Mouse (Mus musculus) neural tube, embryonic 11.5 days (tissue): ENCODE measurements around the gene Ifi27l2b. TPM values are rescaled to one million over a fixed set of nuclear protein-coding genes. Genes with fewer than 3 reads are reported as not detected.

ENCODE experiments used
- ATAC-seq: fragments of 200-750 bp; cut with Nextera tagmentation; 2 replicates; pipeline ENCODE4 v1.8.0; 2017; ENCODE audit warnings: moderate number of reproducible peaks, mild to moderate bottlenecking, moderate TSS enrichment, moderate library complexity; ENCODE audit not compliant: insufficient read depth, low FRiP score, low TSS enrichment
- DNase-seq: peaks from one replicate; pipeline ENCODE4 v3.0.0-alpha.2; 2015; ENCODE audit warnings: low spot score
- H3K27ac ChIP-seq: fragments of 300-500 bp; sonication (generic); 2 replicates; pipeline ENCODE4 v1.5.1; 2014; ENCODE audit warnings: low read depth, mild to moderate bottlenecking, low read length
- H3K27me3 ChIP-seq: fragments of 300-500 bp; sonication (generic); 2 replicates; pipeline ENCODE4 v1.6.1; 2014; ENCODE audit warnings: mild to moderate bottlenecking, low read length, mixed read lengths; ENCODE audit not compliant: control insufficient read depth, insufficient read depth
- H3K36me3 ChIP-seq: fragments of 300-500 bp; sonication (generic); 2 replicates; pipeline ENCODE4 v1.6.1; 2014; ENCODE audit warnings: mild to moderate bottlenecking, low read length, moderate library complexity, mixed read lengths; ENCODE audit not compliant: control insufficient read depth, insufficient read depth
- H3K4me1 ChIP-seq: fragments of 300-500 bp; sonication (generic); 2 replicates; pipeline ENCODE4 v1.6.1; 2014; ENCODE audit warnings: low read length, mixed read lengths; ENCODE audit not compliant: control insufficient read depth, insufficient read depth
- H3K4me2 ChIP-seq: fragments of 300-500 bp; sonication (generic); 2 replicates; pipeline ENCODE4 v1.6.1; 2014; ENCODE audit warnings: low read depth, mild to moderate bottlenecking, moderate library complexity
- H3K4me3 ChIP-seq: fragments of 300-500 bp; sonication (generic); 2 replicates; pipeline ENCODE4 v1.5.1; 2014; ENCODE audit warnings: low read depth, low read length
- H3K9ac ChIP-seq: fragments of 300-500 bp; sonication (generic); 2 replicates; pipeline ENCODE4 v1.6.1; 2014; ENCODE audit warnings: mild to moderate bottlenecking, low read length
- H3K9me3 ChIP-seq: fragments of 300-500 bp; sonication (generic); 2 replicates; pipeline ENCODE4 v1.6.1; 2016; ENCODE audit warnings: low read length; ENCODE audit not compliant: control insufficient read depth
- WGBS: fragments of 180-500 bp; shearing (Covaris S2); extraction: QIAGEN DNeasy Blood & Tissue Kit; methylation state at CpG from one replicate; pipeline ENCODE4 v1.1.7; 2014; 5-methylcytosine and 5-hydroxymethylcytosine counted together
- polyA plus RNA-seq: library from polyadenylated mRNA; unstranded; fragments of >200 nt; fragmentation: Nextera tagmentation; extraction: Ambion mirVana; gene quantifications from 2 replicates; pipeline ENCODE4 v1.2.1, GENCODE M21; 2014

Gene Ifi27l2b
- polyA plus RNA-seq, 1 experiment from 2014 or later: not detected

DNA sequence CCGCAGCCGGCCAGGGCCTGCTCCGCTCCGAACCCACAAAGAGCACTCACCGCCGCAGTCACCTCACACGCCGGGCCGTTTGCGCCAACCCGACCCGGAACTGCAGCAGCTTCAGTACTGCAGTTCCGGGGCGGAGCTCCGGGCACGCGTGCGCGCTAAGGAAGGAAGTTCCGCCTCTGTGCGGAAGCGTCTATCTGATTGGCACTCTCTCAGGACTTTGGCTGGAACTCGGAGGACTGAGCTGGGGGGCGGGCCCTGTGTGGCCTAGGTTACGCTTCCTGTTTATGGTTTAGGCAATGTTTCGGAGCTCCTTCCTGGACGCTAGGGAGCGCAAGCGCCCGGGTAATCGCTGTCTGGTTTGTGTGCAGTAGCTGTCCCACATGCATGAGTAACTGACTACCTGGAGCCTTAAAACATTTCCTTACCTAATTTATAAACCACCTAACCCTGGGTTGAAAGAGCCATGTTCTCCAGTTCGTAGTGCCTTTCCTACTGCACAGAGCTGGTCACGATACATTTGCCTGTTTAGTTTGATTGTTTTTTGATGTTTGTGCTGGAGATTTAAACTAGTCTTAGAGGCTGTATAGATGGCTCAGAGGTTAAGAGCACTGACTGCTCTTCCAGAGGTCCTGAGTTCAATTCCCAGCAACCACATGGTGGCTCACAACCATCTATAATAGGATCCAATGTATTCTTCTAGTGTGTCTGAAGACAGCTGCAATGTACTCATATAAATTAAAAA lies 31.1 kb downstream of the Ifi27l2b start, which contains the start of gene Ddx24:
TSS of gene Ddx24 (minus strand) at position 102 of the 742 bp plus-strand sequence.
- Histone ChIP-seq H3K9me3 (no peaks in the 10 kb centered on the region; the same call in 1 of the 2 replicates), H3K27ac (0 out of 2 replicates have a peak within 1 kb of the TSS, but pooled peaks have one; percentile 27)
- 1% methylated on average over 33 of the region's 33 CpGs for WGBS

GRCm38 (mm10) chr12:103425016-103425728 lies 31.9 kb downstream of the Ifi27l2b start:
- ATAC-seq: peak; percentile 41; the same call in 1 of the 2 replicates
- Histone ChIP-seq H3K27ac (0 out of 2 replicates have a peak overlapping the region, but pooled peaks have one; percentile 27), H3K4me3 (peak overlapping the region; percentile 91)

More for the DNA sequence above, 31.1 kb downstream of the Ifi27l2b start, which contains the start of gene Ddx24:
- H3K36me3 ChIP-seq: no peaks in the 10 kb centered on the region
- DNase-seq (peak; percentile 98), ATAC-seq (peak; percentile 100)
- peak within 1 kb of the TSS; percentile 76 for H3K9ac ChIP-seq
- H3K4me1 ChIP-seq: peaks cover 10% of the 10 kb centered on the region; the same call in 1 of the 2 replicates
- H3K4me3 ChIP-seq: peak within 1 kb of the TSS; percentile 91
- peak within 1 kb of the TSS; percentile 88 for H3K4me2 ChIP-seq
- no peaks in the 10 kb centered on the region for H3K27me3 ChIP-seq

DNA sequence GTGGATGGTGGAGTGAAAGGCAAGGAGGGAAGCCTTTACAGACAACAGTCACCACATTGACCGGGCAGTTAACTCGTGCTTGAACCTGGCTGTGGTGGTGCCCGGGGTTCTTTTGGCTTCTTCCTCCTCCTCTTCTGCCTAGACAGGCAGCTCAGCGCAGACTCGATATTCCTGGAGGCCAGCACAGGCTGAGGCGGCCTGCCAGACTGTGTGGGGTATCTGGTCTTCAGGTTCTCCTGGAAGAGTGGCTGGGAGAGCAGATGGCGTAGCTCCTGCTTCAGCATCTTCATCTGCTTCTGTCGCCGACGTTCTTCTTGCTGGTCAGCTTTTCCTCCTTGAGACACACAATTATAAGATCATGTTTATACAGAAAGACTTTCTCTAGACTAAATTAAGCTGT lies 48.9 kb downstream of the Ifi27l2b start:
- Histone ChIP-seq H3K9ac (no peak overlapping the region), H3K36me3 (peaks cover 6% of the 10 kb centered on the region), H3K27me3 (no peaks in the 10 kb centered on the region), H3K27ac (no peak overlapping the region), H3K4me2 (no peak overlapping the region), H3K4me3 (no peak overlapping the region), H3K4me1 (no peaks in the 10 kb centered on the region), H3K9me3 (no peaks in the 10 kb centered on the region)
- 96% methylated on average over 10 of the region's 10 CpGs for WGBS
- ATAC-seq (no peak), DNase-seq (no peak)

More at GRCm38 (mm10) chr12:103425016-103425728, 31.9 kb downstream of the Ifi27l2b start:
- peak overlapping the region; percentile 88 for H3K4me2 ChIP-seq
- H3K27me3 ChIP-seq: no peaks in the 10 kb centered on the region
- H3K36me3 ChIP-seq: no peaks in the 10 kb centered on the region
- no peak for DNase-seq
- no peaks in the 10 kb centered on the region; the same call in 1 of the 2 replicates for H3K9me3 ChIP-seq
- WGBS: 11% methylated on average over 33 of the region's 33 CpGs
- H3K4me1 ChIP-seq: peaks cover 10% of the 10 kb centered on the region; the same call in 1 of the 2 replicates
- H3K9ac ChIP-seq: peak overlapping the region; percentile 76

DNA sequence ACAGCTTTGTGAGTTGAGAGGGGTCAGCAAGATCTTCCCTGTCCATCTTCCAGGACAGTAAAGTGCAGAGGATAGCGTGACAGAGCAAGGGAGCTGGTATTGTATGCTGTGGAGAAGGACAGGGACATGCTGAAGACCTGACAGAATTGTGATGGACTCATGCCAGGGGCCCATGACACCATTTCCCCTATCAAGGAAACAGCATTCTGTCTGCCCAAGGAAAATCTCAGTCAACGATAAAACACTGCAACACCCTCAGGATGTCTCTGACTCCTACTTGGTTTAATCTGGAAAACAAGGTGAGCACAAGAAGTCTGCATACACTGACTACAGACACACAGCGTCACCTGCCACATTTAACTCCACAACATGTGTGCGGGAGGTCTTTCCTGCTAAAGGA lies 49.3 kb downstream of the Ifi27l2b start, which contains the start of gene 9330161L09Rik:
TSS of gene 9330161L09Rik (minus strand) at position 101 of the 400 bp plus-strand sequence.
- WGBS: 95% methylated on average over 4 of the region's 4 CpGs
- no peaks in the 10 kb centered on the region for H3K9me3 ChIP-seq
- peaks cover 5% of the 10 kb centered on the region; the same call in 1 of the 2 replicates for H3K36me3 ChIP-seq
- no peak within 1 kb of the TSS for H3K27ac ChIP-seq
- H3K4me1 ChIP-seq: no peaks in the 10 kb centered on the region
- no peak for ATAC-seq
- H3K27me3 ChIP-seq: no peaks in the 10 kb centered on the region
- H3K4me3 ChIP-seq: no peak within 1 kb of the TSS
- H3K9ac ChIP-seq: no peak within 1 kb of the TSS
- no peak within 1 kb of the TSS for H3K4me2 ChIP-seq
- DNase-seq: no peak

DNA sequence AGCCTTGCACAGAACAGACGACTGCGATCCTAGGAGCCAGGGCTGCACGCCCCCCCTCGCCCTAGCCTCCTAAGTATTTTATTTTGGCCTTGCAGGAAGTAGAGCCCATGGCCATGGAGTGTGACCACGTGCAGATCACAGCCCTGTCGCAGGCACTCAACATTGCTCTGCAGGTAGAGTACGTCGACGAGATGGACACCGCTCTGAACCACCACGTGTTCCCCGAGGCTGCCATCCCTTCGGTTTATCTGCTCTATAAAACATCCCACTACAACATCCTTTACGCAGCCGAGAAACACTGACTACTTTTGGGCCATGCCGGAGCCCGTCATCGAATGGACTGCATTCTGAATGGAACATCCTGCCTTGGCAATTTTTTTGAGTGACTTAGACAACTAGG lies 52.9 kb downstream of the Ifi27l2b start:
- peaks cover 4% of the 10 kb centered on the region; the same call in 1 of the 2 replicates for H3K36me3 ChIP-seq
- WGBS: 86% methylated on average over 18 of the region's 18 CpGs

More for the DNA sequence above, 52.9 kb downstream of the Ifi27l2b start:
- DNase-seq (no peak), ATAC-seq (no peak)
- Histone ChIP-seq H3K9me3 (no peaks in the 10 kb centered on the region), H3K27me3 (no peaks in the 10 kb centered on the region), H3K4me1 (no peaks in the 10 kb centered on the region), H3K9ac (no peak overlapping the region), H3K4me2 (no peak overlapping the region), H3K27ac (no peak overlapping the region), H3K4me3 (no peak overlapping the region)

Other genes starting within 250 kb of the Ifi27l2b start
- gene Prima1, start 215.1 kb downstream of the Ifi27l2b start, polyA plus RNA-seq: 1.9 and 2.0 TPM in 2 replicates
- 23.7 and 24.2 TPM in 2 replicates for gene Fam181a, start 146.2 kb downstream of the Ifi27l2b start, polyA plus RNA-seq
- 2.9 and 3.4 TPM in 2 replicates for gene Asb2, start 101.2 kb downstream of the Ifi27l2b start, polyA plus RNA-seq
- 19.2 and 20.3 TPM in 2 replicates for gene Otub2, start 68.5 kb downstream of the Ifi27l2b start, polyA plus RNA-seq
- gene 9330161L09Rik, start 49.4 kb downstream of the Ifi27l2b start, polyA plus RNA-seq: 1.2 and 1.3 TPM in 2 replicates
- 111 and 118 TPM in 2 replicates for gene Ddx24, start 31.4 kb downstream of the Ifi27l2b start, polyA plus RNA-seq
- 1.8 and 2.0 TPM in 2 replicates for gene Ifi27, start 23.0 kb downstream of the Ifi27l2b start, polyA plus RNA-seq
- 1.4 TPM in 2 replicates for gene Ifi27l2a, start 13.5 kb downstream of the Ifi27l2b start, polyA plus RNA-seq
- 2.6 and 2.7 TPM in 2 replicates for gene Ppp4r4, start 75.1 kb upstream of the Ifi27l2b start, polyA plus RNA-seq
- gene Serpina10, start 174.2 kb upstream of the Ifi27l2b start, polyA plus RNA-seq: 0.08 TPM in 1 of 2 replicates, not detected in the other
- 0.33 and 0.84 TPM in 2 replicates for gene Serpina6, start 200.0 kb upstream of the Ifi27l2b start, polyA plus RNA-seq
- gene Serpina16, start 218.9 kb upstream of the Ifi27l2b start, polyA plus RNA-seq: not detected in 2 replicates
- gene Serpina1f, start 238.3 kb upstream of the Ifi27l2b start, polyA plus RNA-seq: not detected in 2 replicates